Mouse (Mus musculus) neural tube, embryonic 10.5 days (tissue): Measurements from ENCODE around the gene Stx2.
"Not testable (repeated sequence)": the region's sequence is repeated elsewhere in the genome, so short reads cannot be mapped to it uniquely, and the experiment has no call there.

Experiments
- DNase-seq: peaks from one replicate; pipeline ENCODE4 v3.0.0-alpha.2; 2017; ENCODE audit warnings: low spot score; ENCODE audit errors: extremely low spot score

Gene Stx2

DNA sequence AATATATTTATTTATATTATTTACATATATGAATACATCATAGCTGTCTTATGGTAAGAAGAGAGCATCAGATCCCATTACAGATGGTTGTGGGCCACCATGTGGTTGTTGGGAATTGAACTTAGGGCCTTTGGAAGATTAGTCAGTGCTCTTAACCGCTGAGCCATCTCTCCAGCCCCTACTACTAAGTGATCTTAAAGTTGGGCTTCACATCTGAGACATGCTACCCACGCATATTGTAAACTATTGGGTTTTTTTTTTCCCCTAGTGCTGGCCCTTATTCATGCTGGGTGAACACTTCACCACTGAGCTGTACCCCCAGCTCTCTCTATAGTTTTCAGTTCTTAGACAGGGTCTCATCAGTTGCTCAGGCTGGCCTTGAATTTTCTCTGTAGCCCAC is 2.6 kb upstream of the Stx2 start:
- no peak for DNase-seq

DNA sequence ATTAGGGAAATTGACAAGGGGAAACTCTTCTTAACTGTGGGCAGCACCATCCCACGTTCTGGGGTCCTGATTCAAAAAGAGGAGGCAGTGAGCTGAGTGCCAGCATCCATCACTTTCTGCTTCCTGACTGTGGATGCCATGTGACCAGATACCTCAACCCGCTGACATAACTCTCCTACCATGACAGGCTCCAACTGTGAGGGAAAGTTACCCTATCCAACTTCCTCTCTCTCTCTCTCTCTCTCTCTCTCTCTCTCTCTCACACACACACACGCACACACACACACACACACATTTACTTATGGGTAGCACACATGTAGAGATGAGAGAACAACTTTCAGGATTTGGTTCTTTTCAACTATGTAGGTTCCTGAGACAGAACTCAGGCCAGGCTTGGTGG is 1.2 kb upstream of the Stx2 start:
- no peak for DNase-seq

GRCm38 (mm10) chr5:129008008-129008407 is 366 bp downstream of the Stx2 start:
- no peak for DNase-seq

GRCm38 (mm10) chr5:129007105-129007957 is 1.0 kb downstream of the Stx2 start:
- no peak for DNase-seq

DNA sequence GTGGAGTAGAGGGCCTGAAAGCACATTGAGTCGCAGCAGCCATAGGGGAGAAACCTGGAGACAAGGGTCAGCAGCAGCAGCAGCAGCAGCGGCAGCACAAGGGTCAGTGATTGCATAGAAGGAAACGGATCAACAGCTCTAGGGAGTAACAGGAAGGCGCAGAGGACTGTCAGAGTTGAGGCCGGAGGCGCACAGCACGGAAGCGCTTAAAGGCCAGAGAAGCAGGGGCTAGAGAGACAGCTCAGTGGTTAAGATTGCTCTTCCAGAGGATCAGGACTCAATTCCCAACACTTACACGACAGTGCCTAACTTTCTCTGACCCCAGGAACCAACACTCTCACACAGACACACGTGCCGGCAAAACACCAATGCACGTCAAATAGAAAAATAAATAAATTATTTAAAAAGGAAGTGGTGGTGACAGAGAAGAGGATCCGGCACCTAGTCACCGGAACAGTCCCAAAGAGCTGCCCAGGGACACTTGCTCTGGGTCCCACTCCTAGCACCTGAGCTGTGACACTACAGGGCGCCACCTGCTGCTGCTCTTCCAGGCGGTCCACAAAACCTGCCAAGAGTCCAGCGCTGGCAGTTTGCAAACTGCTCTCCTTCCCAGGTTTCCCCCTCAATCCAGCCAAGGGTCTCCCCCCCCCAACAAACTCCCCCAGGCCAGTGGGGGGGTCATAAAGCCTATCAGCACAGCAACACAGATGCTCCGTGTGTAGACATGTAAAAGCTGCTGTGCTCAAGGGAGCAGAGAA is 2.2 kb downstream of the Stx2 start:
- DNase-seq: no peak

- DNase-seq: no peak
These were observed 3.0 kb downstream of the Stx2 start for GRCm38 (mm10) chr5:129005416-129005815.

DNA sequence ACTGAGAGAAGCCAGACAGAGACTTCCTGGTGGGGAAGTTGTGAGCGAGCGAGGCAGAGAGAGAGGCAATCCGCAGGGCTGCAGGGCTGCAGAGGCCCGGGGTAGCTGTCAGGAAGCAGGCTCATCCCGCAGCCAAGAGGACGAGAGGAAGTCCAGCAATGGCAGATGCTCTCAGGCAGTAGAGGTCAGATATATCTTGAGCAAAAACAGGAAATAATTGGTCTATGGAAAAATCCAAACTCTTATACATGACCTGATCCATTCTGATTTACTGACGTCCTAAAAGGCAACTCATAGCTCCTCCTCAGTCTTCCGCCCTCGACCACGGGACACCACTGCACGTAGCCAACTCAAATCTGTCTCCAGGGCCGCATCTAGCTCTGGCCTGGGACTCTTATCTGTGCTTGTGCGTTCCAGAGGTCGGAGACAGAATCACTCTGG is 5.8 kb downstream of the Stx2 start:
- DNase-seq: no peak

GRCm38 (mm10) chr5:129000706-129001468 is 7.5 kb downstream of the Stx2 start:
- DNase-seq: no peak

GRCm38 (mm10) chr5:128987141-128987954 is 21.0 kb downstream of the Stx2 start:
- DNase-seq: no peak

DNA sequence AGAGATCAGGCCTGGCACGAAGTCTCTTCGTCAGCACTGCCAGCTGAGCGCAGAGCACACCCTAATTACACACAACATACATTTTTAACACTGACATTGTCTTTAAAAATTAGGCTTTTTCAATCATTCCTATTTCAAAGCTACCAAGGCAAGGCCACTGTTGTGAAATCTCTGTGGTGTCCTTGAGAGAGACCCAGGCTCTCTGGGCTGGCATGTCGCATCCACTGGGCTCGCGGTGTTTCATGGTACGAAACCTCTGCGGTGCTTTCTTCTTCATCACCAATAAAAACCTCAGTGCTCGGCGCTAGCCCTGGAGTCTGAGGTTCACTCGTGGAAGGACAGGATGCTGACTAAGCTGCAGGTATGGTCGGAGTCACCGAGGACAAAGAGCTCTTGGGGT is 22.4 kb downstream of the Stx2 start:
- DNase-seq: no peak

- no peak for DNase-seq
These were observed 23.8 kb downstream of the Stx2 start for GRCm38 (mm10) chr5:128984536-128984935.

- peak; percentile 83 for DNase-seq
These were observed 26.8 kb downstream of the Stx2 start for GRCm38 (mm10) chr5:128981607-128982006.

GRCm38 (mm10) chr5:128980857-128981256 is 27.5 kb downstream of the Stx2 start:
- no peak for DNase-seq

- DNase-seq: no peak
These were observed 29.4 kb downstream of the Stx2 start for GRCm38 (mm10) chr5:128978957-128979356.

GRCm38 (mm10) chr5:128977466-128977865 is 30.9 kb downstream of the Stx2 start:
- DNase-seq: not testable (repeated sequence)

DNA sequence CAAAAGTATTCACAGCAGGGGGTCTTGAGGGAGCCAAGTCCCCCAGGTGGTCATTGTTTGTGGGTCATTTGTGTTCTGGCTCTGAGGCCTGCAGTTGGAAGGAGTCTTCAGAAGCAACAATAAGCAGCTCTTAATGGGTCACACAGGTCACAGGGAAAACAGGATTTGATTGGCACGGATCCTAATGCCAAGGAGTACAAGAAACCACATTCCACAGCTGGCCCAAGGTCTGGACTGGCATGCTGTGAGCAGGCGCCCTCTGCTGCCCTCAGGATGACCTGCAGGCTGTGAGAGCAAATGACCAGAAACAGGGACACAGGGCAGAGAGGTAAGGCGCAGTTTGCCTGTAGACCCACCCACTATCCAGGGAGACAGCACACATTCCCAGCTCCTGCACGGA is 32.1 kb downstream of the Stx2 start:
- DNase-seq: peak; percentile 51

GRCm38 (mm10) chr5:128971298-128971697 is 37.1 kb downstream of the Stx2 start:
- peak; percentile 83 for DNase-seq

DNA sequence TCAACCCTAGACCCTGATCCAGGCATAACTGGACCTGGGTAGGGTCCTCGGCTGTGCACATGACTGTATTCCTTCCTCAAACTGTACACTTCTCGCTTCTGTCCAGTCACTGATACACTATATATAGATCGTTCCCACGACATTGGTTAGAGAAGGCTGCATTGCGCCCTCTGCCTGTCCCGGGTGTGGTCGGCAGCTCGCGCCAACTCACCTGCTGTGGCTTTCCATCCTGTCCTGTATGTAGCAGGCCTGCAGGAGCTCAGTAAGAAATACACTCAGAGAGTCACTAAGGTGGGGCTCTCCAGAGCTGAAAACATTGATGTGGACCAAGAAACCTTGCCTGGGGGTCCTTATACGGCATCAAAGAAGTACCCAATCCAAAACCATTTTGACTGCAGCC is 37.5 kb downstream of the Stx2 start:
- no peak for DNase-seq

DNA sequence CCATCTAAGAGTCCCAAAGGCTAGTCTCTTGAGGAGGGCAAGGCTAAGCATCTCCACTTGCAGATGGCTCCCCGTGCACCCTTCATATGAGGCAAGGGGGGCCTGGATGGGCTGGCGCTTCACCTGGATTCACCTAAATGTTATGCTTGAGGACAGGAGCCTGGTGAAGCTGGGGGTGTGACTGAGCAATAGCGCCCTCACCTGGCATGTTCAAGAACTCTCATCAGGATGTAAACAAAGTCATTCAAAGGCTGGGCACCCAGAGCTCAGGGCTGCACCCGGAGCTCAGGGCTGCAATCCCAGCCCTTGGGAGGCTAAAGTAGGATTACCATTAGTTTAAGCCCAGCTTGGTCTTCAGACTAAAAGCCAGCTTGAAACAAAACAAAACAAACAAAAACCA is 44.0 kb downstream of the Stx2 start:
- no peak for DNase-seq

DNA sequence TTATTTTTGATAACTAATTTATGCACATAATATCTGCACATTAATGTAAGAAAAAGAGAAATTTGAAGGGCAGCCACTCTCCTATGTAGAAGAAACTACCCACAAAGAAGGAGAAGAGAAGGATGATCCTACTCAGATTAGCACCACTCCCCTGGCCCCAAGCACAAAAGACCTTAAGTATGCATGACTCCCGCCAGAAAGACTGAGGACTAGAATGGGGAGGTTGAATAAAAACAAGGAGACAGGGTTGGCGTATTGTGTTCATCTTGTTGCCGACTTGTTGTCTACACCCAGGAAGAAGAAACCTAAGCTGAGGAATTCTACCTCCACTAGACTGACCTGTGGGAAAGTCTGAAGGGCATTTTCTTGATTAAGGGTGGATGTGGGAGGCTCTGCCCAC is 49.5 kb downstream of the Stx2 start:
- DNase-seq: no peak

- peak; percentile 34 for DNase-seq
These were observed 54.0 kb downstream of the Stx2 start for GRCm38 (mm10) chr5:128954371-128954770.
